Mouse (Mus musculus): ENCODE measurements around the gene Enox1.

DNA sequence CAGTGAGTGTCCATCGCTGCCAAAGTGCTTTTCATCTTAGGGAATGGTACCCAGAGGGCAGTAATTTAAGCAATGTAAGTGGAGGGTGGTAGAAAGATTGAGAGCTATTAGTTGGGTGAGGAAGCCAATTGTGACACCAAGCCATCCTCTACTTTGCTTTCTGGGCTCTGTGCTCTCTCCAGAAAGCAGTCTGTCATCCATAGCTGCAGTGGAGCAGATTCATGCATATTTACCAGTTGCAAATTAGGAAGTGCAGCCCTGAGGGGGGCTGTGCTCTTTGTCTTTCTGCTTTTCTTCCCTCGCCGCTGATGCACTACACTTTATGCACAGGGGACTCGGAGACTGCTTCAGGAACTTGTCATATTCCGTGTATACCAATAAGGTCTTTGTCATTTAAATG is 221.3 kb downstream of the Enox1 start:
- no peak for TF ChIP-seq CTCF (conservative IDR thresholded peaks at IDR 0.05 in 1 of 2, IDR thresholded peaks at IDR 0.05 in 1 of 2; ENCODE audit: low read depth in 2 of 2, low read length in 2 of 2)
- no peak for TF ChIP-seq BHLHE40 (IDR thresholded peaks at IDR 0.05; ENCODE audit: low read depth, low read length)
- TF ChIP-seq MAX (IDR thresholded peaks at IDR 0.05; ENCODE audit: low read length), result no peak
- no peak for TF ChIP-seq UBTF (IDR thresholded peaks at IDR 0.05; ENCODE audit: low read depth, low read length)
- TF ChIP-seq KAT2A (IDR thresholded peaks at IDR 0.05; ENCODE audit: insufficient replicate concordance, low read length), result no peak
- TF ChIP-seq MEF2A (IDR thresholded peaks at IDR 0.05; ENCODE audit: borderline replicate concordance, low read depth, low read length), result no peak
- no peak for TF ChIP-seq MAFK (IDR thresholded peaks at IDR 0.05; ENCODE audit: insufficient replicate concordance, low read length)
- no peak for TF ChIP-seq POLR2A (IDR thresholded peaks at IDR 0.05; ENCODE audit: low read depth, low read length)
- no peak for TF ChIP-seq MAZ (IDR thresholded peaks at IDR 0.05; ENCODE audit: low read depth, low read length)
